Mouse (Mus musculus) heart, postnatal 0 days (tissue): ENCODE measurements at regions not wholly inside any gene's neighbourhood (a gene's known extent, or its start where the extent isn't known, plus 50 kb on each side); places are given as distances from the start of the nearest gene placed in this dataset.

Experiments
- CTCF ChIP-seq: IDR thresholded peaks from 2 replicates; pipeline ENCODE4 v1.5.1; 2016; ENCODE audit warnings: antibody characterized with exemption, control low read depth, low read depth
- EP300 ChIP-seq: IDR thresholded peaks from 2 replicates; pipeline ENCODE4 v1.6.1; 2016; ENCODE audit warnings: antibody characterized with exemption, low read depth

DNA sequence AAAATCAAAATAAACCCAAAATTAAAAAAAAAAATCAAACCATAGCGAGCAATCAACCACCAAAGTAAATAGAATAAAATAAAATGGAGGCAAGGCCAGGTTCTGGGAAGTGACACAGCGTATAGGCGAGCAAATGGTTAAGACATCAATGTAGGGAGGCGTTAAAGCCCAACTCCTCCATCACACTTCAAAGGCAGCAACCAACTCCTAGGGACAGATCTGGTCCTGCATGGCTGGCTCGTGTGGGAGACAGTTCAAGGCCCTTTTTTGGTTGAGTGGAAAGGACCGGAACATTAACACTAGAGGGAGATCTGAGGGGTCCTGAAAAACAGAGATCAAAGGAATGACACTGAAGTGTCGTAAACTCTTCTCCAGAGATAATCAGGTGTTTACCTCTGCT lies 53.8 kb upstream of the Cecr2 start:
- TF ChIP-seq CTCF (no peak), EP300 (no peak)
